Mouse (Mus musculus) small intestine, adult 2 months (tissue): Measurements from ENCODE around the gene Olfr279. TPM values are rescaled to one million over a fixed set of nuclear protein-coding genes. Genes with fewer than 3 reads are reported as not detected.
A peak's percentile ranks its signal among the peaks of the same experiment; 100 is the strongest.

Experiments
- H3K27ac ChIP-seq: fragments of 200-500 bp; 2 replicates; pipeline ENCODE4 v1.5.1; 2012; ENCODE audit warnings: low read depth, low read length, control low read depth, inconsistent platforms; ENCODE audit not compliant: insufficient read depth
- H3K27me3 ChIP-seq: fragments of 200-500 bp; 2 replicates; pipeline ENCODE4 v1.6.1; 2012; ENCODE audit warnings: mild to moderate bottlenecking, moderate library complexity, low read length, inconsistent platforms; ENCODE audit not compliant: control insufficient read depth, insufficient read depth
- H3K36me3 ChIP-seq: fragments of 200-500 bp; 2 replicates; pipeline ENCODE4 v1.6.1; 2012; ENCODE audit warnings: mild to moderate bottlenecking, low read length, control low read depth, inconsistent platforms; ENCODE audit not compliant: control insufficient read depth, insufficient read depth
- H3K4me1 ChIP-seq: fragments of 200-500 bp; 2 replicates; pipeline ENCODE4 v1.6.1; 2012; ENCODE audit warnings: low read length, inconsistent platforms, mixed read lengths; ENCODE audit not compliant: control insufficient read depth, insufficient read depth, insufficient read length
- H3K4me3 ChIP-seq: fragments of 200-500 bp; 2 replicates; pipeline ENCODE4 v1.5.1; 2012; ENCODE audit warnings: low read depth, mild to moderate bottlenecking, control low read depth, inconsistent platforms, low read length, moderate library complexity
- CTCF ChIP-seq: fragments of 200-500 bp; IDR thresholded peaks from 2 replicates; pipeline ENCODE4 v1.5.1; 2012; ENCODE audit warnings: low read depth, mild to moderate bottlenecking, control low read depth, inconsistent platforms, low read length, moderate library complexity, mixed read lengths; ENCODE audit not compliant: insufficient replicate concordance, insufficient read length; ENCODE audit errors: extremely low read depth
- POLR2A ChIP-seq: fragments of 200-500 bp; IDR thresholded peaks from 2 replicates; pipeline ENCODE4 v1.6.1; 2012; ENCODE audit warnings: low read depth, mild to moderate bottlenecking, control low read depth, inconsistent platforms, low read length, moderate library complexity
- WGBS: fragments of 180-500 bp; shearing (Covaris S2); methylation state at CpG from one replicate; pipeline ENCODE4 v1.1.7; 2018; 5-methylcytosine and 5-hydroxymethylcytosine counted together
- polyA plus RNA-seq: library from polyadenylated mRNA; depleted of rRNA; stranded (reverse); fragments of >200 nt; gene quantifications from 2 replicates; pipeline ENCODE4 v1.2.3, GENCODE M21; 2012

Olfr279 gene
- polyA plus RNA-seq, 1 experiment = not detected

- Histone ChIP-seq H3K36me3 (peaks cover 18% of the 10 kb centered on the region), H3K27me3 (no peaks in the 10 kb centered on the region), H3K4me3 (peak within 1 kb of the TSS; percentile 79), H3K4me1 (no peaks in the 10 kb centered on the region), H3K27ac (peak within 1 kb of the TSS; percentile 88)
- TF ChIP-seq POLR2A (peak; percentile 98), CTCF (0 out of 2 replicates have a peak, but pooled peaks have one; percentile 13)
- under 1% methylated on average over 70 of the region's 70 CpGs for WGBS
Measured at GRCm38 (mm10) chr15:98533881-98534627, 41.9 kb downstream of the Olfr279 start, which contains the start of gene Kansl2. Gene Kansl2 (minus strand): TSS chr15:98534264.

GRCm38 (mm10) chr15:98535921-98536320 lies 43.7 kb downstream of the Olfr279 start:
- Histone ChIP-seq H3K27ac (no peak overlapping the region), H3K27me3 (no peaks in the 10 kb centered on the region), H3K4me1 (no peaks in the 10 kb centered on the region), H3K36me3 (peaks cover 15% of the 10 kb centered on the region), H3K4me3 (no peak overlapping the region)
- TF ChIP-seq CTCF (no peak), POLR2A (no peak)
- whole genome bisulfite sequencing = 66% methylated on average over 4 of the region's 4 CpGs

- TF ChIP-seq POLR2A (no peak), CTCF (no peak)
- no peaks in the 10 kb centered on the region for H3K27me3 ChIP-seq
- peaks cover 13% of the 10 kb centered on the region for H3K36me3 ChIP-seq
- no peaks in the 10 kb centered on the region for H3K4me1 ChIP-seq
- H3K27ac ChIP-seq = no peak overlapping the region
- WGBS = 84% methylated on average over 8 of the region's 8 CpGs
- no peak overlapping the region for H3K4me3 ChIP-seq
Measured at GRCm38 (mm10) chr15:98536828-98537510, 44.8 kb downstream of the Olfr279 start.

GRCm38 (mm10) chr15:98537923-98538322 lies 45.7 kb downstream of the Olfr279 start:
- Histone ChIP-seq H3K36me3 (peaks cover 20% of the 10 kb centered on the region), H3K4me1 (no peaks in the 10 kb centered on the region), H3K27ac (no peak overlapping the region), H3K4me3 (no peak overlapping the region), H3K27me3 (no peaks in the 10 kb centered on the region)
- 69% methylated on average over 4 of the region's 4 CpGs for WGBS
- no peak for TF ChIP-seq POLR2A
- no peak for TF ChIP-seq CTCF

GRCm38 (mm10) chr15:98541064-98541463 lies 48.9 kb downstream of the Olfr279 start:
- WGBS = 68% methylated on average over 6 of the region's 6 CpGs
- Histone ChIP-seq H3K36me3 (peaks cover 48% of the 10 kb centered on the region), H3K4me3 (no peak overlapping the region), H3K27me3 (no peaks in the 10 kb centered on the region), H3K4me1 (no peaks in the 10 kb centered on the region), H3K27ac (no peak overlapping the region)
- TF ChIP-seq CTCF (no peak), POLR2A (no peak)

GRCm38 (mm10) chr15:98543341-98543740 lies 51.1 kb downstream of the Olfr279 start:
- Histone ChIP-seq H3K27ac (no peak overlapping the region), H3K27me3 (no peaks in the 10 kb centered on the region), H3K36me3 (peaks cover 61% of the 10 kb centered on the region), H3K4me3 (no peak overlapping the region), H3K4me1 (no peaks in the 10 kb centered on the region)
- WGBS = 78% methylated on average over 4 of the region's 4 CpGs
- TF ChIP-seq CTCF (no peak), POLR2A (no peak)

GRCm38 (mm10) chr15:98545151-98545550 lies 52.9 kb downstream of the Olfr279 start:
- no peaks in the 10 kb centered on the region for H3K27me3 ChIP-seq
- H3K4me1 ChIP-seq = no peaks in the 10 kb centered on the region
- H3K4me3 ChIP-seq = no peak overlapping the region
- H3K27ac ChIP-seq = no peak overlapping the region
- TF ChIP-seq POLR2A = no peak
- peaks cover 62% of the 10 kb centered on the region for H3K36me3 ChIP-seq
- 87% methylated on average over 3 of the region's 3 CpGs for WGBS
